Mouse (Mus musculus): ENCODE measurements around the gene Hsf4.
"Not testable (repeated sequence)": the region's sequence is repeated elsewhere in the genome, so short reads cannot be mapped to it uniquely, and the experiment has no call there.

Gene Hsf4

DNA sequence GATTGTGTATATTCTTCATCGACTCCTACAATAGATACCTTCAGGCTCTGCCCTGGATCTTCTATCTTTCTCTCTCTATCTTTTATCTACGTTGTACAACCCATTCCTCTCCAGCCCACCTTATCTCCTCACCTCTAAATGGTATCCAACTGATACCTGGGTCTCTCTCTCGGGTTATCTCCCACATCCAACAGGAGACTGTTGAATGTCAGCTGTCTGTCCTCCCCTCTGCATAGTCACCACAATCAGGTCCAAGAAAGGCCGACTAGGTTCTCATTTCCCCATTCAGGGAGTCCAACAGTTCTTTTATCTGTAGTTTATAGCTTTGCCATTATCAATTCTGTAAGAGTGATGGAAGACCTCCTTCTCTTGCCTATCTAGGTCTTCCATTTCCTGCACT, 12.6 kb downstream of the Hsf4 start:
- DNase-seq (ENCODE audit: low read depth, low spot score) = no peak

DNA sequence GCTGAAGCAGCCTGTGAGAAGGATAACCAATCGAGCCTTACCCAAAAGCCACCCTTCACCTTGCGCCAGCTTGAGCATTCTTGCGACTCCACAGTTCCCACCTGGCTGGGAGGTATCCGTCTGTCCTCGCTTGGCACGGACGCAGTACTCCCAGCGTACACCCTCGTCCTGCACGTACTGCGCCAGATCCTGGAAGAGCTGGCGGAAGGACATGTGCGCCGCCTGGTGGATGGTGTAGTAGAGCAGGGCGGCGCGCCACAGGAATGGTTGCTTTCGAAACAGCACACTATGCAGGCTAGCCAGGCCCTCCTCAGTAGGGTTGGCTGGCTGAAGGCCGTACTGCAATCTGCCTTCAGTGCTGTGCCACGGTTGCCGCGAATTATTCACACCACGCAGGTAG, 13.5 kb downstream of the Hsf4 start:
- peak; percentile 80 for DNase-seq (ENCODE audit: low read depth, low spot score)

DNA sequence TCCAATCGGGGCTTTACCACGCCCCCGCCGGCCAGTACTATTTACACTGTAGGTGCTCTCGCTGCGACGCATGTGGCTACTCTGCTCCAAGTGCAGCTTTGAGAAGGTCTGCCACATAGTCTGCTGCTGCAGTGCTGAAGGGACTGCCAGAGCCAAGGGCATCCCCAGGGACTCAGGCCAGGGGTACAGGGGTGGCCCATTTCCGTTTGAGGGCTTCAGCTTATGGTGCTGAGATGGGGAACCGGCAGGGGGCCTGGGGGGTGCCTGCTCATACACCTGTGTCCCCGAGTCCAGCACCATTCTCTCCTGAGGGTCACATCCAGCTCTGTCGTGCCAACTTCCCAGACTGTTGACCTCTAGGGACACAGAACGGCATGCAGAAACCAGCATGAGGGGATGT, 15.9 kb downstream of the Hsf4 start:
- no peak for DNase-seq (ENCODE audit: low read depth, low spot score)

DNA sequence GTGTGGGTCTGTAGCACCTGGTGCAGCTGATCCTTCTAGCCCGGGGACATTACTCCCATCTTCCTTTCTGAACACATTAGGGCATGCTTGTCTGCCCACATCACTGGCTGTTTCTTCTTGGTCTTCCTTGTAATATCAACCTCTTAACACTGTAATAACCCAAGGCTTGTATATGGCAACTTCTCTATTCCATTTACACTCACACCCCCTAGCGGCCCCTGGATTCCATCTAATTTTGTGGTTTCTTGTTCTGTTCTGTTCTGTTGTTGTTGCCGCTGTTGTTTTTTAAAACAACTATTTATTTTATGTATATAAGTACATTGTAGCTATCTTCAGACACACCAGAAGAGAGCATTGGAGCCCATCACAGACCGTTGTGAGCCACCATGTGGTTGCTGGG, 17.3 kb downstream of the Hsf4 start:
- DNase-seq (ENCODE audit: low read depth, low spot score) = no peak

DNA sequence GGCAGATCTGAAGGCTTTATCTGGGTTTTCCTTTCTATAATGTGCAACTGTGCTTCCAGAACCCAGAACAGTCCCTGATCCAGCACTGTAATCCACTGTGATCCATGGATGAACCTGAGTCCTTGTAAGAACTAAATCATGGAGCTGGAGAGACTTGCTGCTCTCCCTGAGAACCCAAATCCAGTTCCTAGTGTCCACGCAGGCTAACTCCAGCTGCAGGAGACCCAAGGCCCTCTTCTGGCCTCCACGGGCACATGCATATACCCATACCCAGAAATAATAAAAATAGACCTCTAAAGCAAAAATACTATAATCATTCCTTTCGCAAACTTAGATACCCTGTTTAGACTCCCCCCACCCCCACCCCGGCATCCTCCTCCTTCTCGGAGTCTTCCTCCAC, 18.6 kb downstream of the Hsf4 start:
- DNase-seq (ENCODE audit: low read depth, low spot score) = no peak

DNA sequence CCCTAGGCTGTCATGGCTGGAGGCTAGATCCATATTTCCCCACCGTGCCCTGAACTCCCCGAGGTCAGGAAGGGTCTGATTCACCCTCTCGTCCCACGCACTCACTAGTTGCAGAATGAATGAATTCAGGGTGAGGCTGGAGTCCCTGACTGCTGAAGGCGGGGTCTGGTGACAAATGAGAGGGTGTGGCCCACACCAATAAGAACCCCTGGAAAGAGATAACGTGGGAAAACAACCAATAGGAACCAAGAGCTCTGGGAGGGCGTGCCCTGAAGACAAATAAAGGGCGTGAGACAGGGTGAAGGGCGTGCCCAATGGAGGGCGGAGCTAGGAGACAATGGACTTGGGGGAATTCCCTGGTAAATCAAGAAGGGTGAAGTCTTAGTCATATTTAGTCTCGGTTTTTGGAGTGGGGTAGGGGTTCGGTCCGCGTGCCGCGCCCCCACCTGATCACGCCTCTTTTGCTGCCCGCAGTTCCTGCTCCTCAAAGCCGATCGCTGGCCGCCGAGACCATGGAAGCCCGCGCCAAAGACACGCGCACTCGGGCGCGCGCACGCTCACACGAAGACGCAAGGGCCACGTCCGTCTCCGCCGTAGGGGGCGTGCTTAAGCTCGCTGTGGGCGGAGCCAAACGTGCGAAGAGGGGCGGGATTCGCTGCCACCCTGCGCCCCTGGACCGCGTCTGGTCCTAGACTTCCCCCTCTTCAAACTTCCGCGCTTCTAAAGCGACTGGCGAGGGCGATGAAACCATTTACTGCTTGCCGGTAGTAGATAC, 19.5 kb downstream of the Hsf4 start:
- DNase-seq (ENCODE audit: low read depth, low spot score) = peak; percentile 97

DNA sequence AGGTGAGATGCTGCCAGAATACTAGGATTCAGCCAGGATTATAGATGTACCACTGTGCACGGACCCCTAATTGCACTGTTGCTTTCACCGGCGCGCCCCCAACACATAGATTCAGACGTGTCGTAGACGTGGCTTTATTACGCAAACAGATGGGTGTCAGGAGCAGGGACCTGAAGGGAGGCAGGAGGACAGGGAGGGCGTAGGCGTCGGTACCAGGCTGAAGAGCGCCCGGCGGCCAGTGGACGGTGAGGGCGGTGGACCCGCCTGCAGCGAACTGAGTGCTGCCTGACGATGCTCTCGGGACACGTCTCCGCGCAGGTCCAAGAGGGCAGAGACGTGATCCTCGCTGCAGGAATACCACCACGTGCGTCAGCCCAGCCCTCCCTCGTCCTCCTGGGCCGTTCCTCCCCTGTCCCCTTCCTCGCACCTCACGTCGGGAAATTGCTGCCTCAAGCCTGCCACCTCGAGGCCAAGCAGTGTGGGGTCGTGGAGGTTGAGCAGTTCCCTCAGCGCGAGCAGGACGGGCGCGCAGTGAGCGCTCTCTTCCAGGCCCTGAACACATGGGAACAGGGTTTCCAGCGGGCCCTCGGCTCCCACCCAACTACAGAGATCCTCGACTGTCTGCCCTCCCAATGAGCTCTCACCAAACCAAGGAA, 20.3 kb downstream of the Hsf4 start, which contains the start of gene 4931428F04Rik:
Gene 4931428F04Rik (minus strand): TSS at position 60 of the 656 bp plus-strand sequence.
- DNase-seq (ENCODE audit: low read depth, low spot score) = peak; percentile 75

DNA sequence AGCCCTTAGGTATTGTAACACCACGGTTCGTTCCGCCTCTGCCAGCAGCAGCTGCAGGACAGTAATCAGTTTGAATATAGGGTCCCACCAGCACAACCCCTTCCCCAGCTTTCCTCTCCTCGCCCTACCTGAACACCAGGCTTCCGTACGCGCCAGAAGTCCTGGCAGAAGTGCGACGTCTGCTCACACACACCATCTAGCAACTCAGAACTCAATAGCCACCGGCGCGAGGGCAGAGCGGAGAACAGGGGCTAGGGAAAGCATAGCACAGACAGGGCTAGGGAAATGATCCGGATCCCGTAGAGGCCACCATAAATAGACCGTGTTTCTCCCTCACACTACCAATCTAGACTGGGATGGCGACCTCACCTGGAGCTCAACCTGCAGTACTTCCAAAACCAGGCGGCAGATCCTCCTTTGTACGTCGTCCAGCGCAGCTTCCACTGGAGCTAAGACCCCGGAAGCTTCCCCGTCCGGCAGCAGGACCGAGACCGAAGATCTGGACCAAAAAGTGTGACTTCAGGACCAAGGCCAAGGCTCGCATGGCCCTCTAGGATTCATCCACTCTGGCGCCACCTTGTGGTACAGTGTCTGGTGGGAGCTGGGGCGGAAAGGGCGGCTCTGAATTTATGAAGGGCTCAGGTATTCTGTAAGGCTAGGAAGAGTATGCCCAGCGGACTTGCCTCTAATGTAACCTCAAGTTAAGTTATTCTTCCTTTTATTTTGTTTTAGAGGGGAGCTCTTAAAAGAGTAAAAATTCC, 21.1 kb downstream of the Hsf4 start:
- peak; percentile 94 for DNase-seq (ENCODE audit: low read depth, low spot score)

DNA sequence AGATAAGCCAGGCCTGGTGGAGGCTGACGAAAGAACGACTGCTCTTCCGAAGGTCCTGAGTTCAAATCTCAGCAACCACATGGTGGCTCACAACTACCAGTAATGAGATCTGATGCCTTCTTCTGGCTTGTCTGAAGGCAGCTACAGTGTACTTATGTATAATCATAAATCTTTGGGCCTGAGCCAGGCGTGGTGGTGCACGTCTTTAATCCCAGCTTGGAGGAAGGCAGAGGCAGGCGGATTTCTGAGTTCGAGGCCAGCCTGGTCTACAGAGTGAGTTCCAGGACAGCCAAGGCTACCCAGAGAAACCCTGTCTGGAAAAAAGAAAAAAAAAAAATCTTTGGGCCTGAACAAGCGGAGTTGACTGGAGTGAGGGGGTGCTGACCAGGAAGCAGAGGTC, 21.8 kb downstream of the Hsf4 start:
- not testable (repeated sequence) for DNase-seq (ENCODE audit: low read depth, low spot score)

DNA sequence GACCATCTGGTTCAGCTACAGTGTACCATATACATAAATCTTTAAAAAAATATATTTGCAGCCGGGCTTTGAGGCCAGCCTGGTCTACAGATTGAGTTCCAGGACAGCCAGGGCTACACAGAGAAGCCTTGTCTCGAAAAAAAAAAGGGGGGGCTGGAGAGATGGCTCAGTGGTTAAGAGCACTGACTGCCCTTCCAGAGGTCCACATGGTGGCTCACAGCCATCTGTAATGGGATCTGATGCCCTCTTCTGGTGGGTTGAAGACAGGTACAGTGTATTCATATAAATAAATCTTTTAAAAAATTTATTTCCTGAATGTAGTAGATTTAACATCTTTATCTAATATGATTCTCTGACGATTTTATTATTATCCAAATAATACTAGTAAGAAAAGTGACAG, 22.2 kb downstream of the Hsf4 start:
- DNase-seq (ENCODE audit: low read depth, low spot score) = not testable (repeated sequence)

DNA sequence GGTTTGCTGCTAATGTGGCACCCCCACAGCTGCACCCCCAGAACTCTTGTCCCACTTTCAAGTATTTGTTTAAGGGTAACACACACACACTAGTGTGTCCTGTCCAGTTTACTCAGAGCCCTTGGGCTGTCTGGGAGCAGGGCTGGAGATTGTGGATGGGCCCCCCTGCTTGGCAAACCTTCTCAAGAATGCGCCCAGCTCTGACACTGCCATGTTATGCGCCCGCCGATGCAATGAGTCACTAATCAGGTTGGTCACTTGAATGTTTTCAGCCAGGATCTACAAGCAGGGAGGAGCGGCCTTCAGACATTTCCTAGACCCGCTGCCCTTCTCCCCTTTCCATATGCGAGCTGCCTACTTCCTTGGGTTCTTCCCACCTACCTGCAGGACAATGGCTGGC, 22.9 kb downstream of the Hsf4 start:
- no peak for DNase-seq (ENCODE audit: low read depth, low spot score)

DNA sequence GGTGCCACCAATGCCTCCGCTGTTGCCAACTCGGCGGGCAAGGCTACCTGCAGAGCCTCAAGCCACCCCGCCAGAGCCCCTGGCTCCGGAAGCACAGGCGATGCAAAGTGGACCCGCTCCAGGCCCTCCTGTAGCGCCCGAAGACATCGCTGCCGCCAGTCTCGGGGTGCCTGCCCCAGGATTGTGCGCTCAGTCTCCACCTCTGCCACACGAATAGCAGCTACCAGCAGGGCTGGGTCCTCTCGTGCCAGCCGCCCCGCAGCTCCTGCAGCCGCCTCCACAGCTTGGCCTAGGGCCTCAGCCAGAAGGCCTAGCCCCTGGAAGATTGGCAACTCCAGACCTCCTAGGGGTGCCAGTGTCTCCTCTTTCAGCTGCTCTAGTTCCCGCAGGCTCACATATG, 23.8 kb downstream of the Hsf4 start:
- no peak for DNase-seq (ENCODE audit: low read depth, low spot score)

DNA sequence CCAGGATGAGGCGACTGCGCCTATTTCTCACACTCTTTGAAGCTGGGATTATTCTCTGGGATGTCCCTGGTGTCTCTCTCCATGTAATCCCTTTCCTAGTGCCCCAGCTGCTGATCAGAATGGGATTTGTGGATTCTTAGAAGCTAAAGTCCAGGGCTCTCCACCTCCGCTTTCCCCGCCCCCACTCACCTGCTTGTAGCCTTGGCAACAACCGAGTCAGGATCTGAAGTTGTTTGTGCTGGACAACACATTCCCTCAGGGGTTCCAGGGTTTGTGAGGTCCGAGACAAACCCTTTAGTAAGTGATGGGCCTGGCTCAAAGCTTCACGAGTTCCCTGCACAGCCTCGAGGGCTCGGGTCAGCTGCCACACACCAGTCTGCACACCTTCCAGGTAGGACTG, 25.2 kb downstream of the Hsf4 start:
- no peak for DNase-seq (ENCODE audit: low read depth, low spot score)

DNA sequence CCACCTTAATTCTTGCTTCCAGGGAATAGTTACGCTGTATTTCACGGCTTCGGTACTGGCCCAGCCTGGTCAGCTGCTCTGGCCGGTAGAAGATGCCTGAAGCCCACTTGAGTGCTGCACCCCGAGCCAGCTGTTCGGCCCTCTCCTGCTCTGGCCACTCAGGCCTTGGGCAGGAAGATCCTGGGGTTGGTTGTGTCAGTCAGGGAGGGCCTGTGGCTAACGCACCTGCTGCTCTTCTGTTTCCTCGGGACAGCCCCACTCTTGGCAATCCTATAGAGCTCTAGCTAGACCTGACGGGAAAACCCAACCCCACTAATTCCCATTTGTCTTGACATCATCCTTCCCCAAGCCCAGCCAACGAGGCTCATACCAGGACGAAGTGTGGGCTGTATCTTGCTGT, 25.7 kb downstream of the Hsf4 start:
- no peak for DNase-seq (ENCODE audit: low read depth, low spot score)

DNA sequence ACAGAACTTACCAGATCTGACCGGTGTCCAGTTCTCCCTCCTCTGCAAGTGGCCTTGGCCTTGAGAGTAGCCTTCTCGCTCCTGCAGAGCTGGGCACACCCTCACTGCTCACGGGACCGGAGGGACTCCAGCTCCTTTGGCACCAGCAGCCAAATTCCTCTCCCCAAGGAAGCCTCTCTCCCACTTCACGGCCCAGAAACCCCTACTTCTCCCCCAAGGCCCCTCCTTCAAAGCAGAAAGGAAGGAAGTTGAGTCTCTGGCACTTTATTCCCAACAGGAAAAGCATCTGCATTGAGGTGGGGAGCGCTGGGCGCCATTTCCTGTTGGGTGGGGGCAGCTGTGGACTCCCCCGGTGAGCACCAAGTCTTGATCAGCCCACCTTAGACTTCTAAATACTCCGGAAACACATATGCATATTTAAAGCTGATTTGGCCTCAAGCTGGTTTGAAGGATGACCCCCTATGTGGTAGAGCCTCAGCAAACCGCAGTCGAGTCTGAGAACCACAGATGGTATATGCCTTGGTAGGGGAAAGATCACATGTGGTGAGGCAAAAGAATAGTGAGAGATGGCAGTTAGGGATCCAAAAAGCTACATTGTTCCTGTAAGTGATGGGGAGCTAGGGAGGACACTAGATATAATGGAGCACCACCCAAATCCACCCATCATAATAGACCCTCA, 26.4 kb downstream of the Hsf4 start, which contains the start of gene Exoc3l:
Gene Exoc3l (minus strand): TSS at position 207 of the 679 bp plus-strand sequence.
- DNase-seq (ENCODE audit: low read depth, low spot score) = no peak

DNA sequence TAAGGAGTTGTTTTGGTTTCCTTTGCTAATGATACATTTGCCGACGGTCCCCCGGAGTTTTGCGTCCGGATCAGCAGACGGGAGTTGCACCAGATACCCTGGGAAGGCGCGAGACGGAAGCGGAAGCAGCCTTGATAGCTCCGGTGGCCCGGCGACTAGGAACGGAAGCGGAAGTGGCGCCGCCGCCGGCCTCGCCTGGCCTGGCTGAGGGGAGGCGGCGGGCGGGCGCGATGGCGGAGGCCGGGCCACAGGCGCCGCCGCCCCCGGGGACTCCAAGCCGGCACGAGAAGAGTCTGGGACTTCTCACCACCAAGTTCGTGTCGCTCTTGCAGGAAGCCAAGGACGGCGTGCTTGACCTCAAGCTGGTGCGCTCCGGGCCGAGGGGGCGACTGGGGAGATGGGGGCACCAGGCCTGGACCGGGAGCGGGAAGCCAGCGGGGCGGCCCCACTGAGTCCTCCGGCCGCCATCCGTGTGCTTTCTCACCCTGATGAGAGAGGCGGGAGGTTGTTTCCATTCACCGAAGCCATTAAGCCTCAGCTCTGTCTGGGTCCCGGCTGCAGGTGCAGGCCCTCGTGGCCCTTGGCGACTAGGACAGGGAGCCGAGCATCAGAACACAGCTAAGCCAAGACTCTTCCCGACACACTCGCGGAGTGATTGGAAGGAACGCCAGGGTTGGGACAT, 28.1 kb downstream of the Hsf4 start, which contains the start of gene E2f4:
Gene E2f4 (plus strand): TSS at position 153 of the 682 bp plus-strand sequence.
- peak; percentile 92 for DNase-seq (ENCODE audit: low read depth, low spot score)

DNA sequence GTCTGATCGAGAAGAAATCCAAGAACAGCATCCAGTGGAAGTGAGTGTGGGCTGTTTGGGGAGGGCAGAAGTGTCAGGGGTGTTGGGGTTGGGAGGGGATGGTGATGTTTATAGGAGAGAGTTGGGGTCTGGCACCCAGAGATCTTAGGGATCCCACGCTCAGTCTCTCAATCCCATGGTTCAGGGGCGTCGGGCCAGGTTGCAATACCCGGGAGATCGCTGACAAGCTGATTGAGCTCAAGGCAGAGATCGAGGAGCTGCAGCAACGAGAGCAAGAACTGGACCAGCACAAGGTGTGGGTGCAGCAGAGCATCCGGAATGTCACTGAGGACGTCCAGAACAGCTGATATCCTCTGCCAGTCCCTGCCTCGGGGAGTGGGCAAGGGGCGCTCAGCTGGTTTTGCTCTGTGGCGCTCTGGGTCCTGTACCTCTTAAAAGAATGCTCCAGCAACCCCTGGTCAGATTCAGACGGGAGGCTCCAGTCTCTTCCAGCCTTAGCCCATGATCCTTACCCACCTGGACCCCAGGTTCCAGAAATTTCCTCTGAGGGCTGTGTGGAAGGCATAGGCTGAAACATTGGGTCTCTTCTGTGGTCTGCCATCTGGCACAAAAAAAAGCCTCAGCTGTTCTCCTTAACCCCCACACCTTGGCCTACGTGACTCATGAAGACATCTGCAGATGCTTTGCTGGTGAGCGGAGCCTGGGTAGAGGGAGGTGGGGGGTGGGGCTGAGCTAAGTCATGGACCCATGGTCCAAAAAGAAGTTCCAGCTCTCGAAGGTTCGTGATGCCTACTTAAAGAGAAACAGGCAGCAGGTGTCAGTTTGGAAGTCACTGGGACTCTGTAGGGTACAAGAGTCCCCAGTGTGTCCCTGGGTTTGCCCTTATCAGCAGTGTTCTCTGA, 29.0 kb downstream of the Hsf4 start:
- DNase-seq (ENCODE audit: low read depth, low spot score) = no peak

DNA sequence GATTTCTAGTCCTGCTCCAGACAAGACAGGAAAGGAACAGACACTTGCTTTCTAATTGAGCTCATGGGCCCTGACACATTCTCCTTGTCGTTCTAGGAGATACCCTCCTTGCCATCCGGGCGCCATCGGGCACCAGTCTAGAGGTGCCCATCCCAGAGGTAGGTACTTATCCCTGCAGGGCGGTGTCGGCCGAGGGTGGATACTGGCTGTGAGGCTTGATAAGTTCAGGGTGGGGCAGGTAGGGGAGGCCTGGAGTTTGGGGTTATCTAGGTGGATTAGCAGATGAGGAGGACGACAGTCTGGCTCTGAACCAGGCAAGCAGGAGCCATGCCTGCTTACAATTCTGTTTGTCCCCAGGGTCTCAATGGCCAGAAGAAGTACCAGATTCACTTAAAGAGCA, 30.4 kb downstream of the Hsf4 start:
- DNase-seq (ENCODE audit: low read depth, low spot score) = no peak

DNA sequence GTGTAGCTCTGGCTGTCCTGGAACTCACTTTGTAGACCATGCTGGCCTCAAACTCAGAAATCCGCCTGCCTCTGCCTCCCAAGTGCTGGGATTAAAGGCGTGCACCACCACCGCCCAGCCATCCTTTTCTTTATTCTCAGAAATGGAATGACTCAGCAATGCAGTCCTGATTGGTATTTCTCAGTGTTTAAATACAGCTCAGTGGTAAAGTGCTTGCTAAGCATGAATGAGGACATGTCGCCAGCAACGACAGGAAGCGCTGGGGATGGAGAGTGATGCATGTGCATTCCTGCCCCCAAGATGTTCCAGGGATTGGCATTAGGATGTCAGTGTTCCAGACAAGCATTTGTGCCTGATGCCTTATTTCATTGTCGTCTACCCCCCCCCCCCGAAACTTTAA, 33.8 kb downstream of the Hsf4 start:
- DNase-seq (ENCODE audit: low read depth, low spot score) = no peak

DNA sequence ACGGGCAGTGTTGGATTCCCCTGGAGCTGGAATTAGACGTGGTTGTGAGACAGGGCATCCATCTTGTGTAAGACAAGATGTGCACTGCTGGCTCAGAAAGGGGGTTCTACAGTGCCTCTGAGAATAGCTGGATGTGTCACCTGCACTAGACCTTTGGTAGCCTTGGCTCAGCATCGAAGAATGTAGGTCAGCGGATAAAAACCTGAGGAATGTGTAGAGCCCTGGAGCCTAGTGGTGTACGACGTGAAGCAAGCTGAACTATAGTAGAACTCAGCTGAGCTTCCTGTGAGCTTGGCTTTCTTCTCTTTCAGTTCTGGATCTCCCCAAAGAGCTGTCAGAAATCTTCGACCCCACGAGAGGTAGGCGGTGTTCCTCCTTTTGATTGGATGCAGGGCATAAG, 34.3 kb downstream of the Hsf4 start:
- no peak for DNase-seq (ENCODE audit: low read depth, low spot score)

All from CD4-positive, CD25-positive, alpha-beta regulatory T cell, adult 2 months (primary cell).